Mouse (Mus musculus) cerebral cortex, adult 2 months (tissue): ENCODE measurements around the gene Aqp11.

Experiments
- WGBS: fragments of 180-500 bp; shearing (Covaris S2); methylation state at CpG from one replicate; pipeline ENCODE4 v1.1.7; 2018; 5-methylcytosine and 5-hydroxymethylcytosine counted together

Gene Aqp11

GRCm38 (mm10) chr7:97709204-97709603 lies 28.9 kb downstream of the Aqp11 start:
- WGBS: 54% methylated on average over 3 of the region's 3 CpGs

- WGBS: 80% methylated on average over 5 of the region's 5 CpGs
Measured at GRCm38 (mm10) chr7:97707809-97708208, 30.3 kb downstream of the Aqp11 start.

GRCm38 (mm10) chr7:97707123-97707522 lies 31.0 kb downstream of the Aqp11 start:
- 46% methylated on average over 4 of the region's 4 CpGs for WGBS

GRCm38 (mm10) chr7:97701106-97701505 lies 37.0 kb downstream of the Aqp11 start:
- whole genome bisulfite sequencing: 63% methylated on average over 6 of the region's 6 CpGs

GRCm38 (mm10) chr7:97700173-97700572 lies 37.9 kb downstream of the Aqp11 start:
- 80% methylated on average over 4 of the region's 4 CpGs for WGBS

- under 1% methylated on average over 62 of the region's 63 CpGs for WGBS
Measured at GRCm38 (mm10) chr7:97696506-97697254, 41.4 kb downstream of the Aqp11 start, which contains the start of gene Clns1a. TSS of gene Clns1a (plus strand) at chr7:97696634.

- WGBS: 34% methylated on average over 19 of the region's 19 CpGs
Measured at GRCm38 (mm10) chr7:97696133-97696505, 42.0 kb downstream of the Aqp11 start.

- WGBS: 98% methylated on average over 1 of the region's 1 CpGs
Measured at GRCm38 (mm10) chr7:97695441-97695840, 42.6 kb downstream of the Aqp11 start.

- 61% methylated on average over 2 of the region's 2 CpGs for WGBS
Measured at GRCm38 (mm10) chr7:97687831-97688230, 50.3 kb downstream of the Aqp11 start.

GRCm38 (mm10) chr7:97679239-97679638 lies 58.9 kb downstream of the Aqp11 start:
- 14% methylated on average over 1 of the region's 1 CpGs for WGBS
